Mouse (Mus musculus) left cerebral cortex, adult 8-10 months (tissue): Measurements from ENCODE around the gene Gm5475. TPM values are rescaled to one million over a fixed set of nuclear protein-coding genes. Genes with fewer than 3 reads are reported as not detected.
"Not testable (repeated sequence)": the region's sequence is repeated elsewhere in the genome, so short reads cannot be mapped to it uniquely, and the experiment has no call there.

Source experiments
- DNase-seq, 2 experiments: peaks; one replicate each; pipeline ENCODE4 v3.0.0; 2022; ENCODE audit warnings: low spot score in 2 of 2
- total RNA-seq, 4 experiments: library from RNA; stranded (reverse); gene quantifications; 2 replicates each; pipeline ENCODE4 v1.2.4; 2022

The Gm5475 gene
- under 1 TPM in 1 of 4 experiments, not detected in 3; 0.15 TPM for total RNA-seq

GRCm38 (mm10) chr15:100421758-100422197 lies at the start of gene Gm5475:
TSS of gene Gm5475 (plus strand) at chr15:100422147.
- not testable (repeated sequence) for DNase-seq

GRCm38 (mm10) chr15:100375066-100375465 lies 46.9 kb upstream of the Gm5475 start:
- DNase-seq: peak; percentile 25 to 33

- not testable (repeated sequence) for DNase-seq
These were observed 44.0 kb upstream of the Gm5475 start for GRCm38 (mm10) chr15:100377847-100378505.

GRCm38 (mm10) chr15:100379658-100380057 lies 42.3 kb upstream of the Gm5475 start:
- no peak for DNase-seq

GRCm38 (mm10) chr15:100380104-100380503 lies 41.8 kb upstream of the Gm5475 start:
- DNase-seq: no peak

- no peak for DNase-seq
These were observed 36.2 kb upstream of the Gm5475 start for GRCm38 (mm10) chr15:100385705-100386104.

- no peak for DNase-seq
These were observed 34.3 kb upstream of the Gm5475 start for GRCm38 (mm10) chr15:100387544-100388223.

- no peak for DNase-seq
These were observed 33.6 kb upstream of the Gm5475 start for GRCm38 (mm10) chr15:100388224-100388835.

GRCm38 (mm10) chr15:100388886-100389285 lies 33.1 kb upstream of the Gm5475 start:
- no peak for DNase-seq

GRCm38 (mm10) chr15:100391066-100391465 lies 30.9 kb upstream of the Gm5475 start:
- DNase-seq: no peak

- no peak for DNase-seq
These were observed 30.3 kb upstream of the Gm5475 start for GRCm38 (mm10) chr15:100391599-100391998.

- DNase-seq: no peak
These were observed 28.9 kb upstream of the Gm5475 start for GRCm38 (mm10) chr15:100393016-100393415.

- no peak for DNase-seq
These were observed 26.4 kb upstream of the Gm5475 start for GRCm38 (mm10) chr15:100395561-100395960.

- no peak for DNase-seq
These were observed 21.2 kb upstream of the Gm5475 start for GRCm38 (mm10) chr15:100400592-100401250.

GRCm38 (mm10) chr15:100401811-100402210 lies 20.1 kb upstream of the Gm5475 start:
- DNase-seq: no peak

GRCm38 (mm10) chr15:100402347-100402746 lies 19.6 kb upstream of the Gm5475 start:
- no peak for DNase-seq

GRCm38 (mm10) chr15:100402798-100403197 lies 19.1 kb upstream of the Gm5475 start:
- no peak for DNase-seq

GRCm38 (mm10) chr15:100403318-100404000 lies 18.5 kb upstream of the Gm5475 start:
- DNase-seq: no peak

GRCm38 (mm10) chr15:100406088-100406487 lies 15.9 kb upstream of the Gm5475 start:
- DNase-seq: no peak

GRCm38 (mm10) chr15:100410918-100411672 lies 10.9 kb upstream of the Gm5475 start:
- DNase-seq: no peak

- DNase-seq: no peak
These were observed 10.2 kb upstream of the Gm5475 start for GRCm38 (mm10) chr15:100411731-100412130.
